In the genomic region with DNA sequence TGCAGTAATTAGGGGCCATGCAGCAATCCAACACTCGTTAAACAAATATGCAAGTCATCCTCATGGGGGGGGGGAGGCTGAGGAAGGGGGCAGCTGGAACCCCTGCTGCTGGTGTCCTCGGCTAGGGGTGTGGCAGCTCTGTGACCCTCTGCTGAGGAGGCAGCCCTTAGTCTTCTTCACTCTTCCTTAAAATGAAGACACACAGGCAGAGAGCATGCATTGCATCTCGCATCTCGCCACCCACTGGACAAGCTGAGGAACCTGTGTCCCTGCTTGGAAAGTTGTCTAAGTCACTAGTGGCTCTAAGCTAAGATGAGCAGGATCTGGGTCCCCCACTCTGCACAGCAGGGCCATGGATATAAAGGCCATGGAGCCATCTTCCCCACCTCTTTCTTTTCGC, we compare ENCODE assay signal across 12 mouse cellular contexts. TPM values are rescaled to one million over a fixed set of nuclear protein-coding genes. Genes with fewer than 3 reads are reported as not detected.
DNase-seq lines count a peak whose midpoint lies in the region; ATAC-seq and TF ChIP-seq lines count a peak whose summit lies in the region.
"Had no signal": no experiment of that assay in that cellular context is flagged by ENCODE, and none has a peak within 500 bp of the region (broad histone marks: within the 10 kb centered on the region; RNA-seq: fewer than 3 reads in every experiment).

No protein-coding gene starts in this region.

- ATAC-seq in hindbrain, embryonic 12.5 days (ENCODE audit: low FRiP score) = no peak
- ATAC-seq in midbrain, postnatal 0 days (ENCODE audit: low FRiP score) = no peak
- ATAC-seq in erythroblast, adult 5-6 weeks (replicated peaks; ENCODE audit: low FRiP score, poor library complexity, severe bottlenecking) = 0 out of 2 replicates have a peak, but pooled peaks have one; percentile 24
- ATAC-seq: midbrain, embryonic 15.5 days had no signal

- peak; percentile 56 for TF ChIP-seq CTCF in midbrain, postnatal 0 days (IDR thresholded peaks at IDR 0.05)

- H3K9me3 ChIP-seq in hindbrain, embryonic 10.5 days = peaks cover 2% of the 10 kb centered on the region; the same call in 1 of the 2 replicates
- H3K9me3 ChIP-seq in hindbrain, embryonic 12.5 days (replicated peaks) = peaks cover 2% of the 10 kb centered on the region; the same call in 1 of the 2 replicates
- H3K9me3 ChIP-seq in midbrain, postnatal 0 days (ENCODE audit: low read length) = no peaks in the 10 kb centered on the region
- H3K9me3 ChIP-seq in midbrain, embryonic 10.5 days (replicated peaks) = 0 out of 2 replicates have a peak, but pooled peaks cover 1% of the 10 kb centered on the region
- H3K9me3 ChIP-seq: liver, embryonic 13.5 days; midbrain, embryonic 15.5 days had no signal

- H3K4me1 ChIP-seq in hindbrain, embryonic 10.5 days (replicated peaks) = peaks cover 68% of the 10 kb centered on the region
- peaks cover 23% of the 10 kb centered on the region for H3K4me1 ChIP-seq in hindbrain, embryonic 12.5 days
- 0 out of 2 replicates have a peak, but pooled peaks cover 6% of the 10 kb centered on the region for H3K4me1 ChIP-seq in midbrain, postnatal 0 days (ENCODE audit: insufficient read depth, low read length)
- H3K4me1 ChIP-seq in midbrain, embryonic 10.5 days = peaks cover 58% of the 10 kb centered on the region

- H3K36me3 ChIP-seq in hindbrain, embryonic 10.5 days = no peaks in the 10 kb centered on the region
- no peaks in the 10 kb centered on the region for H3K36me3 ChIP-seq in hindbrain, embryonic 12.5 days
- no peaks in the 10 kb centered on the region for H3K36me3 ChIP-seq in midbrain, postnatal 0 days (ENCODE audit: insufficient read depth, low read length)
- no peaks in the 10 kb centered on the region for H3K36me3 ChIP-seq in midbrain, embryonic 10.5 days
- H3K36me3 ChIP-seq in splenic B cell, adult 2 months (ENCODE audit: control insufficient read depth, insufficient read depth, low read length, poor library complexity, severe bottlenecking) = no peaks in the 10 kb centered on the region
- H3K36me3 ChIP-seq: liver, embryonic 13.5 days; midbrain, embryonic 15.5 days had no signal

- peak; percentile 29 for DNase-seq in hindbrain, embryonic 10.5 days (ENCODE audit: low spot score)
- no peak for DNase-seq in midbrain, postnatal 0 days (ENCODE audit: low spot score)
- no peak for DNase-seq in midbrain, embryonic 10.5 days (ENCODE audit: low spot score)
- DNase-seq in splenic B cell, adult 2 months (ENCODE audit: low read depth, low spot score) = peak; percentile 31
- no peak for DNase-seq in spleen, postnatal 14 days (ENCODE audit: low spot score in 2 of 2)
- DNase-seq in adipocyte (ENCODE audit: low spot score) = no peak
- DNase-seq: gastrocnemius, postnatal 10 days; liver, embryonic 13.5 days had no signal

- no peak overlapping the region for H3K4me3 ChIP-seq in hindbrain, embryonic 10.5 days
- no peak overlapping the region for H3K4me3 ChIP-seq in hindbrain, embryonic 12.5 days
- no peak overlapping the region for H3K4me3 ChIP-seq in midbrain, postnatal 0 days (ENCODE audit: low read depth, low read length)
- H3K4me3 ChIP-seq in midbrain, embryonic 10.5 days = no peak overlapping the region
- H3K4me3 ChIP-seq: liver, embryonic 13.5 days; midbrain, embryonic 15.5 days had no signal

- no peak overlapping the region for H3K27ac ChIP-seq in hindbrain, embryonic 10.5 days
- no peak overlapping the region for H3K27ac ChIP-seq in hindbrain, embryonic 12.5 days
- H3K27ac ChIP-seq in midbrain, postnatal 0 days (ENCODE audit: low read depth, low read length) = no peak overlapping the region
- H3K27ac ChIP-seq in midbrain, embryonic 10.5 days (replicated peaks) = no peak overlapping the region
- H3K27ac ChIP-seq: liver, embryonic 13.5 days; midbrain, embryonic 15.5 days had no signal

- WGBS in hindbrain, embryonic 10.5 days = 8% methylated on average over 5 of the region's 5 CpGs
- WGBS in hindbrain, embryonic 12.5 days = 5% methylated on average over 5 of the region's 5 CpGs
- WGBS in midbrain, postnatal 0 days = 14% methylated on average over 5 of the region's 5 CpGs
- WGBS in midbrain, embryonic 10.5 days = 9% methylated on average over 5 of the region's 5 CpGs

- H3K27me3 ChIP-seq in hindbrain, embryonic 10.5 days (ENCODE audit: insufficient read depth, poor library complexity, severe bottlenecking) = peaks cover 94% of the 10 kb centered on the region
- H3K27me3 ChIP-seq in hindbrain, embryonic 12.5 days = peaks cover 87% of the 10 kb centered on the region
- H3K27me3 ChIP-seq in midbrain, postnatal 0 days (ENCODE audit: insufficient read depth, low read length) = peaks cover 65% of the 10 kb centered on the region
- H3K27me3 ChIP-seq in midbrain, embryonic 10.5 days (ENCODE audit: low read depth, poor library complexity, severe bottlenecking) = peaks cover 96% of the 10 kb centered on the region
- H3K27me3 ChIP-seq in splenic B cell, adult 2 months (ENCODE audit: control insufficient read depth, insufficient read depth, low read length, poor library complexity, severe bottlenecking) = no peaks in the 10 kb centered on the region; the same call in none of the 2 replicates

- no peak overlapping the region for H3K4me2 ChIP-seq in hindbrain, embryonic 12.5 days (replicated peaks)
- no peak overlapping the region for H3K4me2 ChIP-seq in midbrain, postnatal 0 days (ENCODE audit: low read depth, low read length, poor library complexity, severe bottlenecking)
- H3K4me2 ChIP-seq: liver, embryonic 13.5 days; midbrain, embryonic 15.5 days had no signal

- H3K9ac ChIP-seq in hindbrain, embryonic 12.5 days = no peak overlapping the region
- H3K9ac ChIP-seq in midbrain, postnatal 0 days (replicated peaks; ENCODE audit: low read length, poor library complexity, severe bottlenecking) = no peak overlapping the region
- H3K9ac ChIP-seq: liver, embryonic 13.5 days; midbrain, embryonic 15.5 days had no signal

RNA-seq across cellular contexts. Expression of a gene that starts 5.7 kb away (rescaled TPM):
- 1.9 and 2.3 TPM in 2 replicates for polyA plus RNA-seq in hindbrain, embryonic 10.5 days (2016; fragmentation: Nextera tagmentation; extraction: Ambion mirVana)
- polyA plus RNA-seq in hindbrain, embryonic 12.5 days (2016; fragmentation: Nextera tagmentation; extraction: Ambion mirVana) = 2.1 and 2.9 TPM in 2 replicates
- total RNA-seq in midbrain, postnatal 0 days (2014; rRNA removed) = 2.3 and 3.3 TPM in 2 replicates
- 1.7 and 2.0 TPM in 2 replicates for polyA plus RNA-seq in midbrain, postnatal 0 days (2015; fragmentation: Nextera tagmentation; extraction: Ambion mirVana)
- polyA plus RNA-seq in midbrain, embryonic 10.5 days (2016; fragmentation: Nextera tagmentation; extraction: Ambion mirVana) = 1.5 and 1.8 TPM in 2 replicates
- not detected in 2 replicates for total RNA-seq in erythroblast, adult 5-6 weeks (2015; ENCODE audit: low replicate concordance)
- total RNA-seq in erythroblast, adult 5-6 weeks (2017; ENCODE audit: low replicate concordance) = 0.51 TPM in 1 of 2 replicates, not detected in the other
- polyA plus RNA-seq: heart, embryonic 16.5 days; liver, embryonic 13.5 days had no signal

RNA-seq across cellular contexts. Expression of a gene that starts 46.4 kb away (rescaled TPM):
- polyA plus RNA-seq in hindbrain, embryonic 10.5 days (2016; fragmentation: Nextera tagmentation; extraction: Ambion mirVana) = 8.3 and 14.2 TPM in 2 replicates
- polyA plus RNA-seq in hindbrain, embryonic 12.5 days (2016; fragmentation: Nextera tagmentation; extraction: Ambion mirVana) = 13.2 and 13.6 TPM in 2 replicates
- total RNA-seq in midbrain, postnatal 0 days (2014; rRNA removed) = 4.2 and 5.7 TPM in 2 replicates
- 5.4 and 6.5 TPM in 2 replicates for polyA plus RNA-seq in midbrain, postnatal 0 days (2015; fragmentation: Nextera tagmentation; extraction: Ambion mirVana)
- polyA plus RNA-seq in midbrain, embryonic 10.5 days (2016; fragmentation: Nextera tagmentation; extraction: Ambion mirVana) = 12.4 and 12.7 TPM in 2 replicates
- 19.2 and 21.1 TPM in 2 replicates for total RNA-seq in erythroblast, adult 5-6 weeks (2015; ENCODE audit: low replicate concordance)
- 32.5 and 33.6 TPM in 2 replicates for total RNA-seq in erythroblast, adult 5-6 weeks (2017; ENCODE audit: low replicate concordance)

RNA-seq across cellular contexts. Expression of a gene that starts 46.5 kb away (rescaled TPM):
- polyA plus RNA-seq in hindbrain, embryonic 10.5 days (2016; fragmentation: Nextera tagmentation; extraction: Ambion mirVana) = 11.7 and 14.9 TPM in 2 replicates
- polyA plus RNA-seq in hindbrain, embryonic 12.5 days (2016; fragmentation: Nextera tagmentation; extraction: Ambion mirVana) = 28.4 and 29.7 TPM in 2 replicates
- total RNA-seq in midbrain, postnatal 0 days (2014; rRNA removed) = 4.1 and 7.4 TPM in 2 replicates
- polyA plus RNA-seq in midbrain, postnatal 0 days (2015; fragmentation: Nextera tagmentation; extraction: Ambion mirVana) = 32.1 and 36.3 TPM in 2 replicates
- 14.0 and 19.0 TPM in 2 replicates for polyA plus RNA-seq in midbrain, embryonic 10.5 days (2016; fragmentation: Nextera tagmentation; extraction: Ambion mirVana)
- 57.6 and 67.9 TPM in 2 replicates for total RNA-seq in erythroblast, adult 5-6 weeks (2015; ENCODE audit: low replicate concordance)
- 76.7 and 127 TPM in 2 replicates for total RNA-seq in erythroblast, adult 5-6 weeks (2017; ENCODE audit: low replicate concordance)

RNA-seq across cellular contexts. Expression of a gene that starts 47.3 kb away (rescaled TPM):
- 76.8 and 105 TPM in 2 replicates for polyA plus RNA-seq in hindbrain, embryonic 10.5 days (2016; fragmentation: Nextera tagmentation; extraction: Ambion mirVana)
- 80.9 and 89.7 TPM in 2 replicates for polyA plus RNA-seq in hindbrain, embryonic 12.5 days (2016; fragmentation: Nextera tagmentation; extraction: Ambion mirVana)
- 49.9 and 50.2 TPM in 2 replicates for total RNA-seq in midbrain, postnatal 0 days (2014; rRNA removed)
- 87.3 and 91.7 TPM in 2 replicates for polyA plus RNA-seq in midbrain, postnatal 0 days (2015; fragmentation: Nextera tagmentation; extraction: Ambion mirVana)
- 92.1 and 103 TPM in 2 replicates for polyA plus RNA-seq in midbrain, embryonic 10.5 days (2016; fragmentation: Nextera tagmentation; extraction: Ambion mirVana)
- total RNA-seq in erythroblast, adult 5-6 weeks (2015; ENCODE audit: low replicate concordance) = 31.8 and 31.9 TPM in 2 replicates
- total RNA-seq in erythroblast, adult 5-6 weeks (2017; ENCODE audit: low replicate concordance) = 23.3 and 27.5 TPM in 2 replicates

Comparison
In these comparisons a context has a peak if more than half of its experiments do, and no peak if none do; other contexts are left out.
1. DNase-seq: peak in hindbrain, embryonic 10.5 days (single experiment) and splenic B cell, adult 2 months (single experiment); none in midbrain, postnatal 0 days (single experiment), midbrain, embryonic 10.5 days (single experiment), spleen, postnatal 14 days (0 of 2) and adipocyte (single experiment).